Mouse (Mus musculus) ES-Bruce4 (cell line): ENCODE measurements around the gene Mib2.

Source experiments
- CTCF ChIP-seq: IDR thresholded peaks from one replicate; pipeline ENCODE4 v1.8.1; 2011; ENCODE audit warnings: low read depth, low read length
- POLR2A ChIP-seq: IDR thresholded peaks from one replicate; pipeline ENCODE4 v1.8.1; 2011; ENCODE audit warnings: low read length; ENCODE audit not compliant: insufficient read depth

GRCm38 (mm10) chr4:155705592-155705929 lies 36.6 kb upstream of the Mib2 start:
- TF ChIP-seq POLR2A = no peak
- no peak for TF ChIP-seq CTCF
